Mouse (Mus musculus) mouse embryonic stem cell (cell line): Measurements from ENCODE around the gene Gpr62.

Experiments used
- in situ Hi-C, 2 experiments: fragments of 300-500 bp; cut with MboI; formaldehyde crosslinking; loops; 1 replicate in 1 of 2; 3 replicates in 1 of 2; pipeline ENCODE4 v1.14.3; 2019 to 2020; ENCODE audit warnings: low sequenced_read_pairs in 2 of 2, low pct_unique_long_range_greater_than_20kb in 1 of 2, mixed read lengths in 1 of 2; ENCODE audit not compliant: unreplicated experiment in 1 of 2

The Gpr62 gene

DNA sequence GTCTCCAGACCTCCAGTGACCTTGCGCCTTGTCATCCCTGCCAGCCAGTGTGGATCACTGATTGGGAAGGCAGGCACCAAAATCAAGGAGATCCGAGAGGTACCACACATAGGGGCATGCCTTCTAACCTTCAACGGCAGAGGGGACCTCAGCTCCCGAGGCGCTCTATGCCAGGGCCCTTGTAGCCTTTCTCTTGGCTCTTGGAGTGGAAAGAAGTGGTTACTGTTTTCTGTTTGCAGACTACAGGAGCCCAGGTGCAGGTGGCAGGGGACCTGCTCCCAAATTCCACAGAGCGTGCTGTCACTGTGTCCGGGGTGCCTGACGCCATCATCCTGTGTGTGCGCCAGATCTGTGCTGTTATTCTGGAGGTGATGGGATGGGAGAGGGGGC is 4.7 kb downstream of the Gpr62 start:
- in situ Hi-C loops: no loop called here

DNA sequence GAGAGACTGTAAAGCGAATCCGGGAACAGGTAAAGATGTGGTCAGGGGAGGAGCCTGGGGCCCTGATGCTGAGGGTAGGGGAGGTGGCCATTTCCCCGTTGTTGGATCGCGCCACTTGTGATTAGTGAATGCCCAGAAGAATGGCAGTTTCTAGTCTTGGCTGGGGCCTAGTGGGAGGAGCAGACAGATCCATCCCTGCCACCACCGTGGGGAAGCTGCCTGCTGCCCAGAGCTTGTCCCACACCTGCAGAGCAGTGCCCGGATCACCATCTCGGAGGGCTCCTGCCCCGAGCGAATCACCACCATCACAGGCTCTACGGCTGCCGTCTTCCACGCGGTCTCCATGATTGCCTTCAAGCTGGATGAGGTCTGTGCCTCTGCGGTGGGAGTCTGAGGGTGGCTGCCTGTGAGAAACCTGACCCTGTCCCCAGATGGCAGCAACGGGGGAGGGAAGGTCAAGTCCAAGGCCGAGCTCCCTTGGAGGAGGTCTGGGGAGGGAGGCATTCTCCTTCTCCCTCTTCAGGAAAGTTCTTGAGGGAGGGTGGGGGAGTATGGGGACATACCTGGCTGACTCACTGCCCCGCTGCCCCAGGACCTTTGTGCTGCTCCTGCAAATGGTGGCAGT is 5.2 kb downstream of the Gpr62 start:
- in situ Hi-C loops: no loop called here

DNA sequence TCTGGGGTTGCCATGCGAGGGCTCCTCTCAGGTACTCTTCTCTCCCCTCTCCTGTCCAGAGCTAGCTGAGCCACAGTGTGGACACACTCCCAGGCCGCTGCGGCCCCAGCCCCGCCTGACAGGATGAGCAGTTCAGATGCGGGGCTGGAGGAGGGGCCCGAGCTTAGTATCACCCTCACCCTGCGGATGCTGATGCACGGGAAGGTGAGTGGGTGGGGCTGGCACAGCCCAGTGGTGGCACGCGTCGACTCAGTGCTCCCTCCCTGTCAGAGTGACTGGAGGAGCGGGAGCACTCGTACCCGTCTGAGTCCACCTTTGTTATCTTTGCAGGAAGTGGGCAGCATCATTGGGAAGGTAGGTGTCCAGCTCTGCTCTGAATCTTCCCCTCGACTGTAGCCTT is 5.8 kb downstream of the Gpr62 start:
- in situ Hi-C loops: no loop called here

DNA sequence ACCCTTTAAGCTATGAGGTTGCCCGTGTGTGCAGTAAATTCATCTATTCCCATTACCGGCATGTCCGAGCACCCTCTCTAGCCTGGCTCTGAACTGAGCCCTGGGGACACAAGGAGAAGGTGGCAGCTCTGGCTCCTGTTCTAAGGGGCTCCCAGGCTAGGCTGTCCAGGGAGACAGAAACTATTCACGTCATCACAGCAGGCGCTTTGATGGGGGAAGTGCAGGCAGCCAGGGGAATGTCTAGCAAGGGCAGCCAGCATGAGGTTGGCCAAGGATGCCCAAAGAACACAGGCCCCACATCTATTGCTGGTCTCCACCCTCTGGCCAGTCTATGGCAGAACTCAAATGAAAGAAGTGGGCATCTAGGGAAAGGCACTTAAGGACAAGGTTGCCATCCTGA is 7.8 kb downstream of the Gpr62 start:
- in situ Hi-C loops: no loop called here

DNA sequence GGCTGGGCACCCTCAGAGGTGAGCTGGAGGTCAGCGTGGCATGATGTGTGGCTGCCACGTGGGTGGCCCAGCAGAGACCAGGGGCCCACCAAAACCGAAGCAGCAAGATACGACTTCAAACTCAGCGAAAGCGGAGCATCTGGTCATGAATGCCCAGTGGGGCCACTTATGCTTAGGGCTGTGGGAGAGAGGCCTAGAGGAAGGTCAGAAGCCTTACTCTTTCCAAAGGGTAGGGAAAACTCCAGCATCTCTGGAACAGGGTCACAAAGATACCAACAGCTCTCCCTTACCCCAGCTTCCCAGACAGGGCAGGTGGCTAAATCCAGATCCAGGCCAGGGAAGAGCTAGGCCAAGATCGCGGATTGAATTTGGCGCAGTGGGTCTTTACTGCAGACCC is 8.6 kb downstream of the Gpr62 start:
- in situ Hi-C loops: no loop called here

DNA sequence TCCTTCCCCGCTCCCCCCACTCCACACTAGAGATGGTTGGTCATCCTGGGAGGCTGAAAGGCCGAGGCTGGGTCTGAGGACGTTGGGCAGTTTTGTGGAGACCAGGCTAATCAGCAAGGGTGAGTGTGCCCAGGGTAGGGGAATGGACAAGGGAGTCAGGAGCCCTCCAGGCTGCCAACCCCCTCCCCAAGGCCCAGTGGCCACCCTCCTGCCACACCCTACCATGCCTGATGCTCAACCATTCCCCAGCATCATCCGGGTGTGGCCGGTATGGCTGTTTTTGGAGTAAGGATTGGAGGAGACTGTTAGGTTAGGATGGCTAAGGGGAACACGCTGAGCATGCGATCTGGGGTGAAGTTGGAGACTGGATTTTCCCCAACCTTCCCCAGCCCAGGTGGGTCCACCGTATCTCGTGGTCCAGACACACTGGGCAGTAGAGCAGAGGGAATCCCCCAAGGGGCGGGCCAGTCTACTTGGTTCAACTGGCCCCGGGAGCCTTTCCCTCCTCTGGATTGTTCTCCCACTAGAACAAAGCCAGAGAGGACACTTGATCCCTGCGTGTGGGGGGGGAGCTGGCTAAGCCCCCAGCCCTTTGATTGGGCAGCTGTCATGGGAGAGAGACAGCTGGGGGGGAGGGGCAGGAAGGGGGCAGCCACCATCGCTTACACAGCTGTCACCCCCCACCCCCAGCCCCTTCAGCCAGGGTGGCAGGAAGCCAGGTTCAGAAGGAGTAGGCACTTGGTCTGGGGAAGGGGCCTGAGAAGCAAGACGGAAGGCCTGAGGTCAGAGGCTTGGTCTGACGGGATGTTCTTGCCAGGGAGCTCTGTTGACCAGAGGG is 9.2 kb downstream of the Gpr62 start:
- in situ Hi-C loops: no loop called here

DNA sequence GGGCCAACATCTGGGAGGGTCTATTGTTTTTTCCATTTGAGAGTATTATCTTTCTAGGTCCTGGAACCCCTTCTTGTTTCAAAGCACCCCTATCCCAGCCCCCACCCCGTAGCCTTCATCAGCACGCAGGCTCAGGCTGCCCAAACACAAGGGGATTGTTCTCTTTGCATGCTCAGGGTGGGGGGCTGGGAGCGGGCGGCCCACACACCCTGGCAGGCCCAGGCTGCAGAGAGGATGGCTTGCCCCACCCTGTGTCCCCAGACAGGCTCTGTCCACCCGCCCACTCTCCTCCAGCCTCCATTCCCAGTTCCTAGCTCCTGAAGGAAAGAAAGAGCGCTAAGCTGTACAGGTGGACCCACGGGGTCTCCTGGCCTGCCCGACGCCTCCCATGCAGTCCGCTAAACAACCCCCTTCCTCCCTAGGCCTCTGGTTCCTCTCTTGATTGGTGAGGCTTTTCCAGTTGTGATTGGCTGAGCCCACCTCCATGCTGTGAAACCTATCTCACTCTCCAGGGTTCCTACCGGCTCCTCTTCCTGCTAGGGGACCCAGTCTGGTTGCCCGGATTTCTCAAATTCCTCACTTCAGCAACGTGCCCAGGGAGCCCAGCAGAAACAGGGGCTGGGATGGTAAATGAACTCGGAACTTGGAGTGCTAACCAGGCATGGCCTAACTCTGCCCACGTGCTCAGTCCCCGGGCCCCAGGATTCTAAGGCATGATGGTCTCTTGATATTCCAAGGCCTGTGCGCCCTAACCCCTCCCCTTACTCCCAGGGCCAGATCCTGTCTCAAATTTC is 10.7 kb downstream of the Gpr62 start:
- in situ Hi-C loops: no loop called here

DNA sequence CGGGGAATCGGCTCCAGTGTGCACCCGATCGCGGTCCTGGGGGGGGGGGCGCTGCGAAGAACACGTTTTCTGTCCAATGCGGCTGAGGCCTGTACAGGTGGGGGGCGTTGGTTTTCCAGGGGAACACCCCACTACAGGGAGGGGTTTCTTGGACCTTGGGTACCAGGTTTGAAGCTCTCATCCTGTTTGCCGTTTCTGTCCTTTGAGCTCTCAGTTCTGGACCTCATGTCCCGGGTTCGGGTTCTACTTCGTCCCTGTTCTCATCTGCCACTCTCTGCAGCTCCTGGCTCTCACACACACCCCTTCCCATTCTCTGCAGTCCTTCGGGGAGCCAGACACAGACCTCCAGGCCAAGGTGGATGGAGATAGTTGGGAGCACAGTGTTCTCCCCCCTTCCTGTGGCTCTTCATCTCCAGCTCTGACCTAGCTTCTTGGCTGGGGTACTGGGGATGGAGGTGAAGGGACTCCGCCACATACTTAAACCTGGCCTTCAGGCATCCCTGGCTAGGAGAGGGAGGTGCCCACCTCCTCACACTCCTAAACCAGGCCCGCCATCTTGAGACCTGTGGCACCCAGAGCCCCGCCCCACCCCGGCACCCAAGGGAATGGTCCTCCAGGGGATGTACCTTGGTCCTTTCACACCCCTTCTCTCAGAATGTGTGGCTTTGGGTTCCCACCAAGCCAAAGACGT is 11.5 kb downstream of the Gpr62 start:
- in situ Hi-C loops: no loop called here

DNA sequence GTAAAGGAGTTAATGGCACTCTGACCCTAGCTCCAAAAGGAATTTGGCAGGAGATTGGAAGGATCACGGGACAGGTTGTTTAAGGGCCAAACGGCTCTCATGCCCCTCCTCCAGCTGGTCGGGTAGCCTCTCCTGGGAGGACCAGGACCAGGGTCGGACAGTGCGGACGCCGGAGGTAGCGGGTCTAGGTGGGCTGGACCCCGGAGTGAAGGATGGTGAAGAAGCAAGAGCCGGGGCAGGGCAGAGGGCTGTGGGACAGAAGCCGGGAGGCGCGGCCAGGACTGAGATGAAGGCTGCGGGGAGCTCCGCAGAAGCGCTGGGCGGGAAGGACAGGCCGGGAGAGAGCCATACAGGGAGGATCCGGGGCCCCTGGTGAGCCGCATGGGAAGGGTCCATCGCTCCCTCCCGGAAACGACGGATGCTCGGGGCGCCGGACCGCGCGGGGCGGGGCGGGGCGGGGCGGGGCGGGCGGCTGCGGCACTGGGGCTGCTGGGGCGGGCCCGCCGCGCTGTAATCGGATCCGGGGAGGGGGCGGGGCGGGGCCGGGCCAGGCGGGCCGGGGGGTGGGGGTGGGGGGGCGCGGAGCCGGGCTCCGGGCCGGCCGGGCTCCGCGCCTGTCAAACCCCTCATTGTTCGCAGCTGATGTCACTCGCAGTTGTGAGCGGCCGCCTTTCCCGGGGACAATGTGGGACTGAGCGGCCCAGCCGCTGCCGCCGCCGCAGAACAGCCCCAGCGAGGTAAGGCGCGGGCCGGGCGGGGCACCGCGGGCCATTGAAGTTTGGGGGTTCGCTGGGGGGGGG is 12.3 kb downstream of the Gpr62 start, which contains the start of gene Pcbp4:
Gene Pcbp4 (plus strand): TSS at position 21 of the 800 bp plus-strand sequence.
- in situ Hi-C loops: no loop called here

DNA sequence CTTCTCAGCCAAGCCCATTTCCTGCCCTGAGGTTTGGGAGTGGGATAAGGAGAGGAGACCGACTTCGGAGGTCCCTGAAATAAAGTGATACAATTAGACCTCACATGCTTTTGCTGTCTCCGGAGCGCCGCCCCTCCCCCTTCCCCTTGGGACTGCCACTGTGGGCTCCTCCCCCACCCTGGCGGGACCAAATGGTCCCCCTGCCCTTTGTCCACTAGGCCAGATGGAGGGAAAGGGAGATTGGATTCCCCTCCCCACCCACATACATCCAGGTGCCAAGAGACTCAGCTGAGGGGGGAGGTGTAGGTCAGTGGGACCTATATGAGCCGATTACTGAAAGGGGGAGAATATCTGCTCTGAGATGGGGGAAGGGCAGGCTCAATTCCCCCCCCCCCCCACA is 12.9 kb downstream of the Gpr62 start:
- in situ Hi-C loops: no loop called here

DNA sequence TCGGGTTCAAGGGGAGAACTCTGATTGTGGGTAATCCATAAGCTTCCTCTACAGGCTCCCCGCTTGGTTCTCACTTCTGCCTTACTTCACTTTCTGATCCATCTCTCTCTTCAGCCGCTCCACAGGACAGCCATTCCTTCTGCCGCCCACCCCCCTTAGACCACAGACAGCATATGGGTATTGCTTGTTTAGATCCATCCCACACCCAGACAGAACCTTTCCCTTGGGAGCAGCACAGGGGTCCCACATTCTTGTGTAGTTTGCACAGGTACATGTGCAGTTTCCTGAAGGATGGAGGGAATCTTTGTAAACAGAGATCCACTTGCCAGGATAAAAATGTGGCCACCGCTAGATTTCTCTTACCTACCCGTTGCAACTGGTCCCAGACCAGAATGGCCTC is 13.4 kb downstream of the Gpr62 start:
- in situ Hi-C loops: no loop called here

DNA sequence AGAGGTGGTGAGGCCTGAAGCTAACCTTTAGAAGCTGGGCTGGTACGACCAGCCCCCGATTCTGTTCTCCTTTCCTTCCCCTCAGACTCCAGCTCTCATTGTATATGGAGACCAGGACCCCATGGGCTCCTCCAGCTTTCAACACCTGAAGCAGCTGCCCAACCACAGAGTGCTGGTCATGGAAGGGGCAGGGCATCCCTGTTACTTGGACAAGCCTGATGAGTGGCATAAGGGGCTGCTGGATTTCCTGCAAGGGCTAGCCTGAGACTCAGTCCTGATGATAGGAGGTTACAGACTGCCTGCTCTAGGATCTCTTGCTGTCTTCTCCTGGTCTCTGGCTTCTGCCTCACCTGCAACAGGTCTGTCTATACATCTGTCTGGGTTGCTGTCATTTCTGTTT is 13.8 kb downstream of the Gpr62 start:
- in situ Hi-C loops: no loop called here

DNA sequence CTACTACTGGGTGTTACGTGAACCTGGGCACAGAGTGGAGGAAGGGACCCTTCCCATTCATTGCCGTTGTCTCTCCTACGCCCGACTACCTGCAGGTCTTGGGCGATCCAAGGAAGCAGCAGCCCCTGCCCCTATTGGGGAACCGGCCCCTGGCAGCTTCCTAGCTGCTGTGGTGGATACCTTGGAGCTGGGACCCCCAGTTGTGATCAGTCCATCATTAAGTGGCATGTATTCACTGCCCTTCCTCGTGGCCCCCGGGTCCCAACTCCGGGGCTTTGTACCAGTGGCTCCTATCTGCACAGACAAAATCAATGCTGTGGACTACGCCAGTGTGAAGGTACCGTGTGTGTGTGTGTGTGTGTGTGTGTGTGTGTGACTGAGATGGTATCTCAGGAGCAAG is 14.4 kb downstream of the Gpr62 start:
- in situ Hi-C loops: no loop called here

DNA sequence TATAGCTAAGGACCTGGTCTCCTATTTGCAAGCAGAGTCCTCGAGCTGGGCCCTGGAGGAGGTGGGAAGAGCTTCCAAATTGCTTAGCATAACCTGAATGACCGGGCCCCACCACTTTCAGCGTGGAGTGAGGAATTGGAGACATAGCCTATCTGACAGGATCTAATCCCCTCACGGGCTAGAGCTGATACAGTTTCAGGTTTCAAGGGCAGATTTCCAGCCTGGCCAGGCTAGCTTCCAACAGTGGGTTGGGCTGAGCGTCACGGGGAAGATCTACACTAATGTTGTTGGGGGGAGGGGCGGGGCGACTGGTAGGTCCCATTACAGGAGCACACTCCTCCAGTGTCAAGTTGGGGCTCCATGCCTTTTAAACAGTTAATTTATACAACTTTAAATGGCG is 15.1 kb downstream of the Gpr62 start:
- in situ Hi-C loops: no loop called here

DNA sequence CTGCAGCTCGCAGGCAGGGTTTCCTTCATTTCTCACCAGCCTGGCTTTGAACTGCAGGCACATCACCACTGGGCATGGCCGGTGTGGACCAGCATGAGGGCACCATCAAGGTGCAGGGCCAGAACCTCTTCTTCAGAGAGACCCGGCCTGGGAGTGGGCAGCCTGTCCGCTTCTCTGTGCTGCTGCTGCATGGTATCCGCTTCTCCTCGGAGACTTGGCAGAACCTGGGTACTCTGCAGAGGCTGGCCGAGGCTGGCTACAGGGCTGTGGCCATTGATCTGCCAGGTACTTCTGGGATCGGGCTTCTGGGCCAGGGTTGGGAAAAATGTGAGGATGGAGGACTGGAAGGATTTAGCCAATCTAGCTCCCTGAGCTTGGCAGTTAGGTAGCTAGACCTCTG is 15.8 kb downstream of the Gpr62 start:
- in situ Hi-C loops: no loop called here

DNA sequence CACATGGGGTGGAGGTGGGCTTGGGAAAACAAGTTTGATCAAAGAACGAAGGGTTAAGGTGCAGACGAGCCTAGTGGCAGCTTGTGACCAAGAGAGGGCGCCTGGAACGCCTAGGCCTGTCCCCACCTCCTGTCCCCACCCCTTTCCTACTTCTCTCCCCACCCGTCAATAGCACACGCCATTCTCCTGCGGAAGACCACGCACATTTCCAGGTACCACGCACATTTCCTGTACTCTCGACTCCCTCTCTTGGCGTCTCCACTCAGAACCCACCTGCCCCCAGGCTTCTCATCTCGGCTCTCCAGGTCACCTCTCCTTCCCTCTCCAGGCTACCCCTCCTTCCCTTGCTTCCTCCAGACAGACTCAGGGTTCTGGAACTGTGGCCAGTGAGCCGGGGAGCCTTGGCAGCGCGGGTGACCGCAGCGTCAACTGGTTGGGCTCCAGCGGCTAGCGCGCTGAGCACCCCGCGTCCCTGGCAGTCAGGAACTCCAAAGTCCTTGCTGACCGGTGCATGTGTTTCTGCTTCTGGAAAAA is 17.2 kb downstream of the Gpr62 start:
- in situ Hi-C loops: no loop called here

DNA sequence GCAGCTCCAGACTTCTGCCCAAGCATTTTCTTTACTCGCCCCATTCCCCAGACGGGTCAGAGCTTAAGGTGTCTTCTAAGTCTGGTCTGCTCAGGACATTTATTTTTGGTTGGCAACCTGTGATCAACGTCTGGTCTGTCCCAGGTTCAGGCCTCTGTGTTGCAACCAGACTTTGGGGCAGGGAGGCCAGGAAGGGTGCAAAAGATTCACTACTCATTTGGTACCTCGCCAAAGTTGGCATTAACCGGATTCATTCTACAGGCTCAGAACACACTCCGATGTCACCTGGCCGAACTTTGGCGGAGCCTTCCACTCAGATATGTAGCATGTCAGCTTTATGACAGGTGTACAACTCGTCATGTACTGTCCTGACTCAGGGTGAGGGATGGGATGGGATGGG is 17.8 kb downstream of the Gpr62 start:
- in situ Hi-C loops: no loop called here

DNA sequence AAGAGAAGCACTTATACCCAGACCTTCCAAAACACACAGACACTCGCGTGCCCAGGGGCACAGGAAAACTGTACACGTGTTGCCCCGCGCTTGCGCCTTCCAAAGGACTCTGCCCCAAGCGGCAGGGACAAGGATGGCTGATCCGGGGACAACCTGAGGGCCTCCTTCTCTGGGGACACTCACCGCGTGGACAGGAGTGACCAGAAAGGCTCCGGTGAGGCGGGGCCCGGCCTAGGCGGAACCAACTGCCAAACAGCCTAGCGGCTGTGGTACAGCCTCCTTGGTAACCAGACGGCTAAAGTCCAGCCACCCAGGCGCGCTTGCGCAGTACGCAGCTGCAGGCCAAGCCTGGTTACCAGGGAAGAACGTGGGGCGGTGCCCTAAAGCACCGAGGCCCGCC is 18.4 kb downstream of the Gpr62 start, which contains the start of the genes Abhd14b and Abhd14a:
Gene Abhd14b (plus strand): TSS at position 112 of the 400 bp plus-strand sequence.
Gene Abhd14a (minus strand): TSS at position 331 of the 400 bp plus-strand sequence.
- in situ Hi-C loops: no loop called here
